Mouse (Mus musculus): ENCODE measurements around the gene Pnpla7. TPM values are rescaled to one million over a fixed set of nuclear protein-coding genes. Genes with fewer than 3 reads are reported as not detected.
A peak's percentile ranks its signal among the peaks of the same experiment; 100 is the strongest.

The Pnpla7 gene
- total and polyA plus RNA-seq, 3 experiments = 18.5 to 26.1 (median 23.4) TPM

DNA sequence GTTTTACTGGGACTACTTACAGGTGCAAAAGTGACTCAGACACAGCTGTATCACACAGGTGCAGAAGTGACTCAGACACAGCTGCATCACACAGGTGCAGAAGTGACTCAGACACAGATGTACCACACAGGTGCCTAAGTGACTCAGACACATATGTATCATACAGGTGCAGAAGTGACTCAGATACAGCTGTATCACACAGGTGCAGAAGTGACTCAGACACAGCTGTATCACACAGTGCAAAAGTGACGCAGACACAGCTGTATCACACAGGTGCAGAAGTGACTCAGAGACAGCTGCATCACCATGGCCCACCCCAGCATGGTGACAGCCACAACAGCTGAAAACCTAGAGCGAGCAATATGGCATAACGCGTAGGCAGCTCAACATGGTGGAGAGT, 59.2 kb downstream of the Pnpla7 start:
- Histone ChIP-seq H3K27me3 (replicated peaks) (no peaks in the 10 kb centered on the region), H3K79me2 (replicated peaks; ENCODE audit: control insufficient read depth, extremely low read depth, insufficient read depth, poor library complexity, severe bottlenecking) (no peaks in the 10 kb centered on the region), H3K36me3 (replicated peaks in 1 of 2; ENCODE audit: control insufficient read depth in 1 of 2, insufficient read depth in 1 of 2, low read length in 1 of 2) (peaks cover 17 to 72% of the 10 kb centered on the region in 2 experiments), H3K27ac (ENCODE audit: insufficient read depth, low read depth) (no peak overlapping the region), H3K4me3 (replicated peaks in 1 of 3; ENCODE audit: low read depth in 2 of 3, low read length in 2 of 3, poor library complexity in 1 of 3) (no peak overlapping the region), H3K4me2 (ENCODE audit: insufficient read depth, low read depth, poor library complexity, severe bottlenecking) (no peak overlapping the region), H3K9me3 (replicated peaks; ENCODE audit: low read length) (peaks cover 8% of the 10 kb centered on the region), H3K9ac (ENCODE audit: insufficient read depth, low read depth) (no peak overlapping the region), H3K4me1 (ENCODE audit: control insufficient read depth in 1 of 2, insufficient read depth in 2 of 2) (no peaks in the 10 kb centered on the region)
- in situ Hi-C loops (cut with MboI; ENCODE audit: low pct_ligation_motif_present, low pct_unique_long_range_greater_than_20kb, low sequenced_read_pairs) (no loop called here), dilution Hi-C loops (cut with MboI; ENCODE audit: extremely low pct_ligation_motif_present, extremely low pct_unique_long_range_greater_than_20kb, low sequenced_read_pairs) (no loop called here)
- TF ChIP-seq TCF12 (IDR thresholded peaks at IDR 0.05; ENCODE audit: low read depth, low read length) = peak; percentile 80
- no peak for TF ChIP-seq SMC3 (IDR thresholded peaks at IDR 0.05; ENCODE audit: low read depth, low read length)
- DNase-seq (ENCODE audit: extremely low read depth) = peak; percentile 10

DNA sequence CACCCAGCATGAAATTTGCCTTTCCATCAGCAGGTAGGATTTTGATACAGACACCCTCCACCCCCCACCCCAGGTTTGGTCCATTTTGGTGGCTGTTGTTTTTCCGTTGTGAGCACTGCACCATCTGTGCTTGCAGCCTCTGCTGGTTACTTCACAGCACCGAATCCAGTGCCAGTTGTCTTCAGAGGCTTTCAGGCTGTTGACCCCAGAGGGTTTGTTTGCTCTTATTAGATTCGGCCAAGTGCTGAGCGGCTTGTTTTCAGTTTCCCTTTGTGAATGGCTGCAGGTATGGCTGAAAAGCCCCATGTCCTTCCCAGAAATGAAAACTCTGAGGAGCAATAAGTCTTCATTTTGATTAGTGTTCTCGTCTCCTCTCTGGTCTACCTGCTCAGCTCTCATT, 64.3 kb downstream of the Pnpla7 start:
- dilution Hi-C loops (cut with MboI; ENCODE audit: extremely low pct_ligation_motif_present, extremely low pct_unique_long_range_greater_than_20kb, low sequenced_read_pairs) = no loop called here
- Histone ChIP-seq H3K9me3 (replicated peaks; ENCODE audit: low read length) (peaks cover 3% of the 10 kb centered on the region), H3K36me3 (replicated peaks in 1 of 2; ENCODE audit: control insufficient read depth in 1 of 2, insufficient read depth in 1 of 2, low read length in 1 of 2) (peaks cover 19 to 80% of the 10 kb centered on the region in 2 experiments), H3K4me2 (ENCODE audit: insufficient read depth, low read depth, poor library complexity, severe bottlenecking) (no peak overlapping the region), H3K4me3 (replicated peaks in 1 of 3; ENCODE audit: low read depth in 2 of 3, low read length in 2 of 3, poor library complexity in 1 of 3) (no peak overlapping the region), H3K27me3 (replicated peaks) (no peaks in the 10 kb centered on the region), H3K9ac (ENCODE audit: insufficient read depth, low read depth) (no peak overlapping the region), H3K4me1 (ENCODE audit: control insufficient read depth in 1 of 2, insufficient read depth in 2 of 2) (no peaks in the 10 kb centered on the region), H3K27ac (ENCODE audit: insufficient read depth, low read depth) (no peak overlapping the region), H3K79me2 (replicated peaks; ENCODE audit: control insufficient read depth, extremely low read depth, insufficient read depth, poor library complexity, severe bottlenecking) (no peaks in the 10 kb centered on the region)
- TF ChIP-seq MYC (IDR thresholded peaks at IDR 0.05; ENCODE audit: low read depth, low read length) (no peak), JUND (conservative IDR thresholded peaks at IDR 0.05; ENCODE audit: low read depth, low read length) (no peak), POLR2AphosphoS2 (IDR thresholded peaks at IDR 0.05; ENCODE audit: low read depth, low read length) (no peak), CHD1 (IDR thresholded peaks at IDR 0.05; ENCODE audit: low read depth, low read length) (no peak), HCFC1 (IDR thresholded peaks at IDR 0.05; ENCODE audit: low read depth, low read length) (no peak), SIN3A (IDR thresholded peaks at IDR 0.05; ENCODE audit: low read length) (no peak), ETS1 (conservative IDR thresholded peaks at IDR 0.05; ENCODE audit: low read depth, low read length) (no peak), ZC3H11A (IDR thresholded peaks at IDR 0.05; ENCODE audit: low read depth, low read length) (no peak), GABPA (IDR thresholded peaks at IDR 0.05; ENCODE audit: insufficient replicate concordance, low read depth, low read length) (no peak), MAZ (IDR thresholded peaks at IDR 0.05; ENCODE audit: low read depth, low read length) (no peak), CHD2 (IDR thresholded peaks at IDR 0.05; ENCODE audit: low read length) (no peak), ELF1 (IDR thresholded peaks at IDR 0.05; ENCODE audit: low read depth, low read length) (no peak), IRF4 (IDR thresholded peaks at IDR 0.05; ENCODE audit: low read depth, low read length) (no peak), RAD21 (IDR thresholded peaks at IDR 0.05; ENCODE audit: low read depth, low read length) (no peak), MEF2A (IDR thresholded peaks at IDR 0.05; ENCODE audit: borderline replicate concordance, low read depth, low read length) (no peak), ZNF384 (IDR thresholded peaks at IDR 0.05; ENCODE audit: low read depth, low read length) (no peak), MAFK (IDR thresholded peaks at IDR 0.05; ENCODE audit: insufficient replicate concordance, low read length) (no peak), E2F4 (IDR thresholded peaks at IDR 0.05; ENCODE audit: insufficient replicate concordance, low read depth, low read length) (no peak), ZKSCAN1 (IDR thresholded peaks at IDR 0.05; ENCODE audit: borderline replicate concordance, low read depth, low read length) (no peak), SMC3 (IDR thresholded peaks at IDR 0.05; ENCODE audit: low read depth, low read length) (no peak)
- in situ Hi-C loops (cut with MboI; ENCODE audit: low pct_ligation_motif_present, low pct_unique_long_range_greater_than_20kb, low sequenced_read_pairs) = no loop called here
- DNase-seq (ENCODE audit: extremely low read depth) = no peak
